Mouse (Mus musculus): Measurements from ENCODE around the gene Gm20838.
"Not testable (repeated sequence)": the region's sequence is repeated elsewhere in the genome, so short reads cannot be mapped to it uniquely, and the experiment has no call there.

Gene Gm20838

DNA sequence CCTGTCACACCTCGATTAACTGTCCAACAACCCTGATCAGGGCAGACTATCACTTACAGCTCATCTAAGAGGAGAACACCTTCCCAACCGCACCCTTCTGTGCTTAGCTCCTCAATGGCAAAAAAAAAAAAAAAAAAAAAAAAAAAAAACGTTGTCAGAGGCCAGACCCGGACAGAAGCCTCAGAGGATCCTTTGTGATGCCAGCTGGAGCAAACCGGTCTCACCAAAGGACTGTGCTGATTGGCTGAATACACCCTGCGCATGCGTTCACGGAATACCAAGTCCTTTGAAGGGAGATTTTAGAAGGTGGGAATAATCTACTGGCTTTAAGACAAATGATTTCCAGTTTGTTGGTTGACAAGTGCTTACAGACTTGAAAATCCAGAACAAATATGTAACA lies at the start of gene Gm20838:
Gene Gm20838, minus strand, starts transcription at position 101 of the 400 bp plus-strand sequence.
- not testable (repeated sequence) for DNase-seq
